Mouse (Mus musculus) cortical plate, adult 2 months (tissue): ENCODE results near the gene Arid1b. TPM values are rescaled to one million over a fixed set of nuclear protein-coding genes. Genes with fewer than 3 reads are reported as not detected.
A peak's percentile ranks its signal among the peaks of the same experiment; 100 is the strongest.

Experiments
- H3K27ac ChIP-seq: fragments of 200-500 bp; 2 replicates; pipeline ENCODE4 v1.5.1; 2012; ENCODE audit warnings: low read length, control low read depth, inconsistent platforms; ENCODE audit not compliant: insufficient read depth
- H3K4me1 ChIP-seq: fragments of 200-500 bp; 2 replicates; pipeline ENCODE4 v1.6.1; 2011; ENCODE audit warnings: low read length; ENCODE audit not compliant: control insufficient read depth, insufficient read depth
- H3K4me3 ChIP-seq: fragments of 200-500 bp; 2 replicates; pipeline ENCODE4 v1.5.1; 2011; ENCODE audit warnings: mild to moderate bottlenecking, low read length, control low read depth; ENCODE audit not compliant: insufficient read depth
- CTCF ChIP-seq: fragments of 200-500 bp; IDR thresholded peaks from 2 replicates; pipeline ENCODE4 v1.5.1; 2011; ENCODE audit warnings: mild to moderate bottlenecking, control low read depth, low read length; ENCODE audit not compliant: insufficient read depth; ENCODE audit errors: extremely low read depth
- POLR2A ChIP-seq: fragments of 200-500 bp; IDR thresholded peaks from 2 replicates; pipeline ENCODE4 v1.6.1; 2011; ENCODE audit warnings: mild to moderate bottlenecking, low read length, control low read depth; ENCODE audit not compliant: insufficient read depth; ENCODE audit errors: extremely low read depth
- polyA plus RNA-seq: library from polyadenylated mRNA; depleted of rRNA; stranded (reverse); fragments of >200 nt; gene quantifications from 2 replicates; pipeline ENCODE4 v1.2.3, GENCODE M21; 2012; rRNA removed

Arid1b gene
- 22.8 and 24.4 TPM in 2 replicates for polyA plus RNA-seq

DNA sequence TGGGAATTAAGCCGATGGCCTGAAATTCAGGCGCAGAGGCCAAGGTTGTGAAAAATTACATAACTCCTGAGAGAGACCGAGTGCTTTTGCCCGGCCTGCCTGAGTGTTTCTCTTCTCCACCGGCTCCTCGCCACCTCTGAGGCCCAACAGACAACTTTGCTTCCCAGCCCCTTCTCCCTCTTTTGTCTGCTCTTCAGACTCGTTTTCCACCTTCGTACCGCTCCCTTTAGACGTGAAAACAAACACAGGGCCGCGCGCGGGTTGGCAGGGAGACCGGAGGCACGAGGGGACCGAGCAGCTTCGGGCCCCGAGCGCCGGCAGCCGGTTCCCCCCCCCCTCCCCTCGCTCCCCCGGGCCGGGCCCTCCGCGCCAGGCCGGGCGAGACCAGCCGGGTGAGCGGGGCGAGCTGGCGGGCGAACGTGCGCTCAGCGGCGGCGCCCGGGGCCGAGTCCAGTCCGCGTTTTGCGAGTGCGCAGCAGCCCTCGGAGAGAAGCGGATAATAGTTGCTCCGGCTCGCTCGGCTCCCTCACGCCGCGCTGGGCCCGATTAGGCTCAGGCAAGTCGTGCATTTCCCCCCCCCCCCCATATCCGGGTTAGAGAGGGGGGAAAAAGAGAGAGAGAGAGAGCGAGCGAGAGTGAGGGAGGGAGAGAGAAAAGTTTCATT, at the start of gene Arid1b:
Gene Arid1b, plus strand, starts transcription at position 493 of the 664 bp plus-strand sequence.
- H3K4me1 ChIP-seq: peaks cover 2% of the 10 kb centered on the region; the same call in 1 of the 2 replicates
- TF ChIP-seq CTCF (no peak), POLR2A (no peak)
- peak within 1 kb of the TSS; percentile 98 for H3K4me3 ChIP-seq
- peak within 1 kb of the TSS; percentile 100 for H3K27ac ChIP-seq

DNA sequence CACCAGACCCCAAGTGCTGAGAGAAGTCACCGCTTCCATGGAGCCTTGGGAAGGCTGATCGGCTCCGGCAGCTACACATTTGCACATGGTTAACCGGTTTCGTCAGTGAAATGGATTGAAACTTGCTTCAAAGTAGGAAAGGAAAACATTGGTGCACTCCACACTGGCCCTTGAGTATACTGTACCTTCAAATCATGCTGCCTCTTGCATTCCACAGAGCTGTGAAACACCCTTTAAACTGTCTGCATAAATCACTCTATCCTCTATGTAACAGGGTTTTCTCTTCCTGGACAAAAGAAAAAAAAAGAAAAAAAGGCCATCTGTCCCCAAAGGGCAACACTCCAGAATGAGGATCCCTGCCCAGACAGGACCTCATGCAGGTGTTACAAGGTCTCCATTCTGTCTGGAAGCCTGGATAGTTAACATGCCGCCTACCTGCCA, 48.8 kb upstream of the Arid1b start:
- Histone ChIP-seq H3K4me1 (peaks cover 2% of the 10 kb centered on the region), H3K4me3 (no peak overlapping the region), H3K27ac (no peak overlapping the region)
- no peak for TF ChIP-seq POLR2A
- TF ChIP-seq CTCF: no peak

DNA sequence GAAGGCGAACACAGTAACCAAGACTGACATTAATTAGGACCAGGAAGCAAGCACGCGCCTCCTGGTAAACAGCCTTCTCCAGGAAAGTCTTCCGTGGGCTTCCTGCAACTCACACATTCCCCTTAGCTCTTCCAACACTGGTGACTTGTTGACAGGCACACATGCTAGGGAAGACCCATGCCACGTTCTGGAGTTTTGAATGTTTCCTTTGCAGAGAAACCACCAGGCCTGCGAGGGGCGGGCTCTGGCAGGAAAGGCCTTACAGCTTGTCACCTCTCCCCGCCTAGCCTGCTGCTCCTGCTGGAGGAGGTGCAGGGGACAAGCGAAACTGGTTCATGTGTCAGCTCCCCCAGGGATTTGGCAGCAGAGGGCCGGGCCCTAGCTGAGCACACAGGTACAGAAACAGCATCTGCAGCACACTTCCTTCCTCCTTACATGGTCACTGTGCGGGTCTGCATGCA, 48.2 kb upstream of the Arid1b start:
- H3K27ac ChIP-seq: no peak overlapping the region
- peaks cover 2% of the 10 kb centered on the region for H3K4me1 ChIP-seq
- TF ChIP-seq POLR2A (no peak), CTCF (no peak)
- H3K4me3 ChIP-seq: no peak overlapping the region

DNA sequence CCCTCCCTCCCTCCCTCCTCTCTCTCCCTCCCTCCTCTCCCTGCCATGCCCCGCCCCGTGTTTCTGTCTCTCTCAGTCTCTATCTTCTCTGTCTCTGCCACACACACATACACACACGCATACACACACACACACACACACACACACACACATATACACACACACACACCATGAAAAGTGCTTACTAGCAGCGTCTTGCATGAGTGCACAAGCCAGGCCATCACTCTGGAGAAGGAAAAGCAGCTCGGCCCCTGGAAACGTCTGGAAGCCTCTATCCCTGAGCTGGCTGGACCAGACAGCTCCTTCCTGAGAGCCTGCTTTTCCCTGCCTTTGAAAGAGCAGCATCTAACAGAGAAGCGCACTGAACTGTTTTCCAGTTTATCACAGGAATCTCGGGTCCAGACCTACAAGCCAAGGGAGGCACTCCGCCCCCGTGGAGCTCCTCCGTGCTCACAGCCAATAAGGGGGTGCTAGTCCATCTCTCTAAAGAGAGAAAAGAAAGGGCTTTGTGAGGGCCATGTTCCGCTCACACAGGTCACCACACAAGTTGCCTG, 47.6 kb upstream of the Arid1b start:
- no peak for TF ChIP-seq POLR2A
- TF ChIP-seq CTCF: no peak
- peaks cover 2% of the 10 kb centered on the region for H3K4me1 ChIP-seq
- H3K4me3 ChIP-seq: no peak overlapping the region
- H3K27ac ChIP-seq: no peak overlapping the region

DNA sequence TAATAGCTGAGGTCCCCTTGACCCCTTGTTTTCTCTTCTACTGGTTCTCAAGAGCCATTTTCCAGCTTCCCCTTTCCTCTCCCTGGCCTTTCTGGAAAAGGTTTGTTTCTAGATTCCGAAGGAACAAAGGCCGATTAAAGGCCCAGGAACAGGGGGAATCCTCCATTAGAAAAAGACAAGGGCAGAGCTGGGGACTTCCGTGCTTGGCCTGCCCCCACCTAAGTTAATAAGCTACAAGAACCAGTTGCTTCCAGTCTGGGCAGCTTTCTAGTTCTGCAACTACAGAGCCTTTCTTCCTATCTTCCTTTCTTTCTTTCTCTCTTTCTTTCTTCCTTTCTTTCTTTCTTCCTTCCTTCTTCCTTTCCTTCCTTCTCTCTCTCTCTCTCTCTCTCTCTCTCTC, 47.1 kb upstream of the Arid1b start:
- Histone ChIP-seq H3K27ac (no peak overlapping the region), H3K4me3 (no peak overlapping the region), H3K4me1 (peaks cover 2% of the 10 kb centered on the region)
- TF ChIP-seq POLR2A (no peak), CTCF (no peak)

DNA sequence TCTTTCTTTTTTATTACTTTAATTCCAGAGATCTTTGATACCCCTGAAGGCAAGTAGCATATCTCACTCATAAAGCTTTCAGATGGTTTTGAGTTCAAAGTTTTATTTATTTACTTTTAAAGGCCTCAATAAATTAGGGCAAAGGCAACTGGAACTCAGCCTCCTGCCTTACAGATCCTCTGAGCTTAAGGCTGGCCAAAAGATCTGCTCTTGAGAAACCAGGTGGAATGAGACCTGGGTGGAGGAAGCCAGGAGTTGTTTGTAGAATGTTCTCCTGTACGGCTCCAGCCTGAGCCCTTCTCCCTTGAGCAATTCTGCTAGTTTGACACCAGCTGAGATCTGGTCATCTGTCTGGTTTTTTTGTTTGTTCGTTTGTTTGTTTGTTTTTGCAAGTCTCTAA, 46.7 kb upstream of the Arid1b start:
- TF ChIP-seq POLR2A: no peak
- TF ChIP-seq CTCF: no peak
- Histone ChIP-seq H3K4me1 (peaks cover 2% of the 10 kb centered on the region), H3K4me3 (no peak overlapping the region), H3K27ac (no peak overlapping the region)

DNA sequence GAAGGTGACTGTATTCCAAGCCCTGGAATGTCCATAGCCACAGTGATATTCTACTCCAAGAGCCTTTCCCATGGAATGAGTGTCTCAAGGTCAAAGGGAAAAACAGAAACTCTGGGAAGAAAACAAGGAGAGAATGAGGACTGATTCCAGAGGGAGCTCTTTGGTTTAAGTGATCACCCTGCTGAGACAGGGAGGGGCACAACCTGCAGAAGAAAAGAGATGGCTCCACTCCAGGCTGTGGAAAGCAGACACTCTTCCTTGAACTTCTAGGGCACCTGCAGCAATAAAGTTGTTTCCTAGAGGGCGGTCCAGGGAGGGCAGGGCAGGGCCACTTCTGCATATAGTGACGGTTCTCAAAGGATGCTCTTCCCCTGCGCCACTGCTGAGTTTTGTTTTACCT, 45.6 kb upstream of the Arid1b start:
- Histone ChIP-seq H3K27ac (no peak overlapping the region), H3K4me3 (no peak overlapping the region), H3K4me1 (peaks cover 2% of the 10 kb centered on the region)
- no peak for TF ChIP-seq CTCF

DNA sequence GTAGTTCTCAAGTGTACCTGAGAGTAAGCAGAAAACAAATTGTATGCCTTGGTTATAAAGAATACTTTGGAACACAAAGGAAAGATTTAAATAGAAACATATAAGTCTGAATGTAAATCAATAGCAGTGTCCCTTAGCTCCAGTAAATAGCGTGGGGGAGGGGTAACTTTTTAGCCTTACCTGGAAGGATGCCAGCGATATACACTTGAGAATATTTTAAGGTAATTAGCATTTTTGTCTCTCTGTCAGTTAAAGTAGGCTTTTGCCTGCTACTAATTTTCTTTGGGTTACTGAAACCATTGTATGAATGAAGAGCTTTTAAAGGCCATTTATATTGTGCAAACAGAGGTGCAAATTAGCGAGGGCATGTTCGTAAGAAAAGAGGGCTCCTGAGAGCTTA, 39.7 kb upstream of the Arid1b start:
- TF ChIP-seq CTCF (no peak), POLR2A (no peak)
- Histone ChIP-seq H3K27ac (no peak overlapping the region), H3K4me3 (no peak overlapping the region), H3K4me1 (no peaks in the 10 kb centered on the region)

DNA sequence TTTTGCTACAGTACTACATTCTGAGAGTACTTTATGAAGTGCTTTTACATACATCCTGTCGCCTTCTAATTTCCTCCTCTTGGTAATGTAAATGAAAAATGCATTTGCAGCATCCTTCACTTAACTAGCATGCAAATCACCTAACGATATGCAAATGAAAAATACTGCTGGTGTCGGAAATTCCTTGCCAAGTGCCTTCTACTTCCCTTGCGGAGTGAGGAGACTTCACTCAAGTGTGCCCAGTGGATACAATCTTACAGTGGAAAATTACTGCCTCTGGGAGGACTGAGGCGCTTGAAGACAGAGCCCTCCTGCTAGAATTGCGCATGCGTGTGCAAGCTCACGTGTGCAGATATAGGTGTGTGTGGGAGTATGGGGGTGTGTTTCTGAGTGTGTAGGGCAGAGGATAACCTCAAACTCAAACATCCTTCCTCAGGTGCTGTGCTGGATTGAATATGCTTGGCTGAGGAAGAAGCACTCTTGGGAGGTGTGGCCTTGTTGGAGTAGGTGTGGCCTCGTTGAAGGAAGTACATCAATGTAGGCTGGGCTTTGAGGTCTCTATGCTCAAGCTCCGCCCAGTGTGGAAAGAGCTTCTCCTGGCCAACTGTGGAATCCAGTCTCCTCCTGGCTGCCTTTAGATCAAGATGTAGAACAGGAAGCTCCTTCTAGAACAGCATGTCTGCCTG, 29.8 kb upstream of the Arid1b start:
- no peaks in the 10 kb centered on the region for H3K4me1 ChIP-seq
- H3K27ac ChIP-seq: no peak overlapping the region
- no peak for TF ChIP-seq POLR2A
- no peak for TF ChIP-seq CTCF
- no peak overlapping the region for H3K4me3 ChIP-seq

DNA sequence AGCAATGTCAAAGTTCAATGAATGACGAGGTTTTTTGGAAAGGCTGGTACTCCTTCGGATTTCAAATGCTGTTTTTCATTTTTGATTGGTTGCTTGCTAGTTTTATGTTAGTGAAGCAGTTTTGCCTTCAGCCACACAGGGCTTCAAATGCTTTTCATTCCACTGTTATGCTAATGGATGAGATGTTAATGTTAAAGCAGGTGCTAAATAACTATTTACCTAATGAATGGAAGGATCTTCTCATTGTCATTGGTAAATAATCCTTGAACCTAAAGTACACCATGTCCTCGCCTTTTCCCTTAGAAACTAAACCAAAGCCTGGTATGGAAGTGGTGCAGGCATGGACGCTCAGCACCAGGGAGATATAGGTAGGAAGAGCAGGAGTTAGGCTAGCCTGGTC, 26.9 kb upstream of the Arid1b start:
- TF ChIP-seq CTCF: no peak
- no peak for TF ChIP-seq POLR2A
- Histone ChIP-seq H3K4me3 (no peak overlapping the region), H3K27ac (no peak overlapping the region), H3K4me1 (no peaks in the 10 kb centered on the region)
